In the genomic region with DNA sequence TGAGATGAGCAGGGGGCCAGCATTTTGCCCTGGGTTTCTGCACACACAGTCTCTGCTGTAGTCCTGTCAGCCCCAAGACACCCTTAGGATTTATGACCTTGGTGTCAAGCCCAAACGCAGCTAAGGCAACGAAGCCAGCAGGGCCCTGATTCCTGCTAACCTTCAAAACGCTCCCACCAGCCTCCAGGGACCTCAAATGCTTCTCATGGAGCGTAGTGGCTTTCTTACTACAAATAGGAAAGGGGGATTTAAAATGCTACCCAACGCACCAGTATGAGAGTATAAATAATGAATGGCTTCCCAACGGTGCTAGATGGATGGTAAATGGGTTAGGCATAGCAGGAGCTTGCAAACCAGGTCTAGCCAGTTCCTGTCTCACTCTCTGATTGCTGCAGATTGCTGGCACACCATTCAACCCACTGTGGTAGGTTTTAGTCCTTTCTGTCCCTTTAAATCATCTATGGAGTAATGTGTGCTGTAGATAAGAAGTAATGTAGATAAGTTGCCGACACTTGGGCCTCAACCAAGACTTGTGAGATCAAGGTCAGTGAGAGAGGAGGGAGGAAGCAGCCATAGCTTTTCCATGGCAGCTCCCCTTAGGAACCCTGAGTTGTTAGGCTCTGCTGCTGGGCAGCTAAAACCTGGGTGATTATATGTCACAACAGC, we compare ENCODE assay signal across 14 mouse cellular contexts.
DNase-seq lines count a peak whose midpoint lies in the region; ATAC-seq and TF ChIP-seq lines count a peak whose summit lies in the region.
"Had no signal": no experiment of that assay in that cellular context is flagged by ENCODE, and none has a peak within 500 bp of the region (broad histone marks: within the 10 kb centered on the region; RNA-seq: fewer than 3 reads in every experiment).

No protein-coding gene starts in this region.

- H3K4me3 ChIP-seq in lung, embryonic 16.5 days (ENCODE audit: low read length), result no peak overlapping the region
- H3K4me3 ChIP-seq in intestine, embryonic 15.5 days (replicated peaks), result no peak overlapping the region
- no peak overlapping the region for H3K4me3 ChIP-seq in stomach, embryonic 16.5 days (replicated peaks; ENCODE audit: low read length)
- H3K4me3 ChIP-seq in forebrain, postnatal 0 days (ENCODE audit: low read depth, low read length), result no peak overlapping the region
- H3K4me3 ChIP-seq: forebrain, embryonic 13.5 days; gastrocnemius, adult 2 months; heart, embryonic 13.5 days; left cerebral cortex, adult 2 months had no signal

- 41% methylated on average over 7 of the region's 7 CpGs for WGBS in lung, embryonic 16.5 days
- WGBS in intestine, embryonic 15.5 days, result 28% methylated on average over 7 of the region's 7 CpGs
- WGBS in stomach, embryonic 16.5 days, result 38% methylated on average over 7 of the region's 7 CpGs
- 76% methylated on average over 7 of the region's 7 CpGs for WGBS in forebrain, postnatal 0 days

- peak overlapping the region; percentile 78 for H3K27ac ChIP-seq in lung, embryonic 16.5 days (ENCODE audit: low read length)
- H3K27ac ChIP-seq in intestine, embryonic 15.5 days, result peak overlapping the region; percentile 67
- H3K27ac ChIP-seq in stomach, embryonic 16.5 days (ENCODE audit: low read length), result peak overlapping the region; percentile 65
- H3K27ac ChIP-seq in forebrain, postnatal 0 days (ENCODE audit: low read depth, low read length), result no peak overlapping the region
- H3K27ac ChIP-seq: forebrain, embryonic 13.5 days had no signal

- no peaks in the 10 kb centered on the region for H3K36me3 ChIP-seq in lung, embryonic 16.5 days (ENCODE audit: control insufficient read depth, insufficient read depth, low read length)
- H3K36me3 ChIP-seq in intestine, embryonic 15.5 days, result no peaks in the 10 kb centered on the region
- no peaks in the 10 kb centered on the region for H3K36me3 ChIP-seq in stomach, embryonic 16.5 days (ENCODE audit: control insufficient read depth, insufficient read depth, low read length)
- H3K36me3 ChIP-seq in forebrain, postnatal 0 days (ENCODE audit: insufficient read depth), result no peaks in the 10 kb centered on the region
- H3K36me3 ChIP-seq: heart, embryonic 13.5 days had no signal

- peak; percentile 14 for DNase-seq in embryo, embryonic 11 days
- DNase-seq in embryo, embryonic 9.5 days (ENCODE audit: extremely low spot score), result no peak
- DNase-seq in lung, postnatal 4 days, result no peak
- no peak for DNase-seq in thymus, postnatal 4 days
- DNase-seq in forebrain, postnatal 0 days, result no peak
- DNase-seq: cerebellum, postnatal 14 days; gastrocnemius, adult 2 months; liver had no signal

- H3K9ac ChIP-seq in lung, embryonic 16.5 days (ENCODE audit: low read length), result no peak overlapping the region
- H3K9ac ChIP-seq in intestine, embryonic 15.5 days, result no peak overlapping the region
- no peak overlapping the region for H3K9ac ChIP-seq in stomach, embryonic 16.5 days (ENCODE audit: low read length)
- no peak overlapping the region for H3K9ac ChIP-seq in forebrain, postnatal 0 days
- H3K9ac ChIP-seq: forebrain, embryonic 13.5 days; heart, embryonic 13.5 days had no signal

- H3K4me2 ChIP-seq in lung, embryonic 16.5 days (ENCODE audit: low read depth, low read length), result no peak overlapping the region
- peak overlapping the region; percentile 14 for H3K4me2 ChIP-seq in intestine, embryonic 15.5 days (replicated peaks)
- H3K4me2 ChIP-seq in stomach, embryonic 16.5 days (ENCODE audit: low read depth, low read length), result no peak overlapping the region
- H3K4me2 ChIP-seq in forebrain, postnatal 0 days (ENCODE audit: low read depth), result no peak overlapping the region
- H3K4me2 ChIP-seq: forebrain, embryonic 13.5 days; heart, embryonic 13.5 days had no signal

- H3K9me3 ChIP-seq in lung, embryonic 16.5 days (ENCODE audit: control insufficient read depth, low read length), result no peaks in the 10 kb centered on the region
- no peaks in the 10 kb centered on the region for H3K9me3 ChIP-seq in intestine, embryonic 15.5 days
- no peaks in the 10 kb centered on the region for H3K9me3 ChIP-seq in stomach, embryonic 16.5 days (replicated peaks; ENCODE audit: control insufficient read depth, low read length)
- H3K9me3 ChIP-seq in forebrain, postnatal 0 days (ENCODE audit: low read length), result no peaks in the 10 kb centered on the region
- H3K9me3 ChIP-seq: forebrain, embryonic 13.5 days; heart, embryonic 13.5 days had no signal

- H3K4me1 ChIP-seq in lung, embryonic 16.5 days (replicated peaks; ENCODE audit: control insufficient read depth, insufficient read depth, low read length), result peaks cover 29% of the 10 kb centered on the region
- peaks cover 20% of the 10 kb centered on the region for H3K4me1 ChIP-seq in intestine, embryonic 15.5 days (replicated peaks)
- peaks cover 18% of the 10 kb centered on the region for H3K4me1 ChIP-seq in stomach, embryonic 16.5 days (ENCODE audit: control insufficient read depth, insufficient read depth, low read length)
- peaks cover 21% of the 10 kb centered on the region for H3K4me1 ChIP-seq in forebrain, postnatal 0 days (ENCODE audit: insufficient read depth)

- ATAC-seq in lung, embryonic 16.5 days (ENCODE audit: low read depth), result no peak
- ATAC-seq in intestine, embryonic 15.5 days, result peak; percentile 82
- peak; percentile 83 for ATAC-seq in stomach, embryonic 16.5 days (ENCODE audit: insufficient read depth, low FRiP score)
- no peak for ATAC-seq in forebrain, postnatal 0 days

- TF ChIP-seq CTCF in forebrain, postnatal 0 days (IDR thresholded peaks at IDR 0.05; ENCODE audit: low read depth), result no peak

- no peaks in the 10 kb centered on the region for H3K27me3 ChIP-seq in lung, embryonic 16.5 days (ENCODE audit: control insufficient read depth, insufficient read depth, low read depth, low read length)
- H3K27me3 ChIP-seq in intestine, embryonic 15.5 days (replicated peaks), result no peaks in the 10 kb centered on the region
- H3K27me3 ChIP-seq in stomach, embryonic 16.5 days (ENCODE audit: control insufficient read depth, insufficient read depth, low read length), result no peaks in the 10 kb centered on the region
- no peaks in the 10 kb centered on the region for H3K27me3 ChIP-seq in forebrain, postnatal 0 days (ENCODE audit: insufficient read depth, low read length)
- H3K27me3 ChIP-seq: forebrain, embryonic 13.5 days; heart, embryonic 13.5 days had no signal

Comparison
In these comparisons a context has a peak if more than half of its experiments do, and no peak if none do; other contexts are left out.
1. ATAC-seq: peak in intestine, embryonic 15.5 days (single experiment) and stomach, embryonic 16.5 days (single experiment); none in lung, embryonic 16.5 days (single experiment) and forebrain, postnatal 0 days (single experiment).